In genomic region chr14:102990765-102991164, GRCm38 (mm10) we compare ENCODE assay signal across 29 mouse cellular contexts. TPM values are rescaled to one million over a fixed set of nuclear protein-coding genes. Genes with fewer than 3 reads are reported as not detected.
A peak's percentile ranks its signal among the peaks of the same experiment; 100 is the strongest.
DNase-seq lines count a peak whose midpoint lies in the region; ATAC-seq and TF ChIP-seq lines count a peak whose summit lies in the region.
"Had no signal": no experiment of that assay in that cellular context is flagged by ENCODE, and none has a peak within 500 bp of the region (broad histone marks: within the 10 kb centered on the region; RNA-seq: fewer than 3 reads in every experiment).

No protein-coding gene starts in this region.

- H3K27ac ChIP-seq in forebrain, embryonic 14.5 days (ENCODE audit: low read depth, low read length), result no peak overlapping the region
- H3K27ac ChIP-seq in forebrain, postnatal 0 days (ENCODE audit: low read depth, low read length), result no peak overlapping the region
- no peak overlapping the region for H3K27ac ChIP-seq in liver, postnatal 0 days (ENCODE audit: low read depth)
- H3K27ac ChIP-seq: embryonic facial prominence, embryonic 13.5 days; forebrain, embryonic 15.5 days; heart, adult 2 months; heart, embryonic 13.5 days; hindbrain, embryonic 12.5 days; liver, embryonic 13.5 days; midbrain, embryonic 12.5 days had no signal

- no peak overlapping the region for H3K4me2 ChIP-seq in forebrain, embryonic 14.5 days (ENCODE audit: low read length)
- no peak overlapping the region for H3K4me2 ChIP-seq in forebrain, postnatal 0 days (ENCODE audit: low read depth)
- no peak overlapping the region for H3K4me2 ChIP-seq in liver, postnatal 0 days (ENCODE audit: low read depth, low read length)
- H3K4me2 ChIP-seq: embryonic facial prominence, embryonic 13.5 days; forebrain, embryonic 15.5 days; heart, embryonic 13.5 days; hindbrain, embryonic 12.5 days; liver, embryonic 13.5 days; lung, embryonic 14.5 days; midbrain, embryonic 12.5 days had no signal

- peak; percentile 51 for DNase-seq in adrenal gland, postnatal 14 days
- DNase-seq in adrenal gland, postnatal 4 days (ENCODE audit: low spot score in 2 of 2), result no peak
- peak; percentile 38 for DNase-seq in forebrain, embryonic 14.5 days (ENCODE audit: low spot score)
- DNase-seq in forebrain, postnatal 0 days, result no peak
- peak; percentile 24 for DNase-seq in retina, postnatal 1 day
- DNase-seq in retina, embryonic 14.5 days (ENCODE audit: low spot score), result no peak
- DNase-seq in liver, postnatal 0 days, result no peak
- DNase-seq: cerebellum, adult 18-20 months; cerebellum, postnatal 36 days; embryo, embryonic 11 days; gastrocnemius, postnatal 25 days; heart, adult 2 months; heart, postnatal 14 days; kidney, postnatal 25 days; liver, embryonic 13.5 days; lung, embryonic 14.5 days; right cerebral cortex, postnatal 25 days; thymus, postnatal 4 days had no signal

- no peaks in the 10 kb centered on the region for H3K9me3 ChIP-seq in forebrain, embryonic 14.5 days (replicated peaks; ENCODE audit: control insufficient read depth, low read length)
- H3K9me3 ChIP-seq in forebrain, postnatal 0 days (ENCODE audit: low read length), result no peaks in the 10 kb centered on the region
- no peaks in the 10 kb centered on the region for H3K9me3 ChIP-seq in liver, postnatal 0 days (ENCODE audit: low read length)
- H3K9me3 ChIP-seq: embryonic facial prominence, embryonic 13.5 days; forebrain, embryonic 15.5 days; heart, embryonic 13.5 days; hindbrain, embryonic 12.5 days; liver, embryonic 13.5 days; midbrain, embryonic 12.5 days had no signal

- no peak for TF ChIP-seq EP300 in liver, postnatal 0 days (IDR thresholded peaks at IDR 0.05; ENCODE audit: low read depth)

- peak; percentile 42; the same call in 1 of the 2 replicates for ATAC-seq in forebrain, embryonic 14.5 days
- ATAC-seq in forebrain, postnatal 0 days, result no peak
- ATAC-seq in liver, postnatal 0 days, result no peak
- ATAC-seq: forebrain, embryonic 15.5 days; intestine, postnatal 0 days had no signal

- TF ChIP-seq CTCF in forebrain, postnatal 0 days (IDR thresholded peaks at IDR 0.05; ENCODE audit: low read depth), result no peak
- no peak for TF ChIP-seq CTCF in liver, postnatal 0 days (IDR thresholded peaks at IDR 0.05; ENCODE audit: low read depth)

- H3K4me3 ChIP-seq in forebrain, embryonic 14.5 days (ENCODE audit: low read depth, low read length), result no peak overlapping the region
- H3K4me3 ChIP-seq in forebrain, postnatal 0 days (ENCODE audit: low read depth, low read length), result no peak overlapping the region
- H3K4me3 ChIP-seq in liver, postnatal 0 days (ENCODE audit: low read depth, low read length), result no peak overlapping the region
- H3K4me3 ChIP-seq: embryonic facial prominence, embryonic 13.5 days; erythroblast, embryonic 14.5 days; forebrain, embryonic 15.5 days; heart, adult 2 months; heart, embryonic 13.5 days; hindbrain, embryonic 12.5 days; liver, embryonic 13.5 days; midbrain, embryonic 12.5 days had no signal

- no peaks in the 10 kb centered on the region for H3K36me3 ChIP-seq in forebrain, embryonic 14.5 days (ENCODE audit: control insufficient read depth, insufficient read depth, low read length)
- H3K36me3 ChIP-seq in forebrain, postnatal 0 days (ENCODE audit: insufficient read depth), result no peaks in the 10 kb centered on the region
- H3K36me3 ChIP-seq in liver, postnatal 0 days (replicated peaks; ENCODE audit: insufficient read depth, low read length), result no peaks in the 10 kb centered on the region
- H3K36me3 ChIP-seq: embryonic facial prominence, embryonic 13.5 days; forebrain, embryonic 15.5 days; heart, embryonic 13.5 days; hindbrain, embryonic 12.5 days; liver, embryonic 13.5 days; midbrain, embryonic 12.5 days had no signal

- 34% methylated on average over 3 of the region's 3 CpGs for WGBS in forebrain, embryonic 14.5 days
- WGBS in forebrain, postnatal 0 days, result 24% methylated on average over 3 of the region's 3 CpGs
- WGBS in liver, postnatal 0 days (ENCODE audit: insufficient replicate concordance), result 55% methylated on average over 3 of the region's 3 CpGs

- no peaks in the 10 kb centered on the region for H3K27me3 ChIP-seq in forebrain, embryonic 14.5 days (replicated peaks; ENCODE audit: control insufficient read depth, insufficient read depth, low read length)
- H3K27me3 ChIP-seq in forebrain, postnatal 0 days (ENCODE audit: insufficient read depth, low read length), result no peaks in the 10 kb centered on the region
- no peaks in the 10 kb centered on the region for H3K27me3 ChIP-seq in liver, postnatal 0 days (ENCODE audit: insufficient read depth, low read length)
- H3K27me3 ChIP-seq: forebrain, embryonic 15.5 days; heart, embryonic 13.5 days; hindbrain, embryonic 12.5 days; liver, embryonic 13.5 days; midbrain, embryonic 12.5 days had no signal

- no peak overlapping the region for H3K9ac ChIP-seq in forebrain, embryonic 14.5 days (ENCODE audit: low read length)
- H3K9ac ChIP-seq in forebrain, postnatal 0 days, result no peak overlapping the region
- no peak overlapping the region for H3K9ac ChIP-seq in liver, postnatal 0 days (replicated peaks)
- H3K9ac ChIP-seq: embryonic facial prominence, embryonic 13.5 days; forebrain, embryonic 15.5 days; heart, embryonic 13.5 days; hindbrain, embryonic 12.5 days; liver, embryonic 13.5 days; lung, embryonic 14.5 days; midbrain, embryonic 12.5 days had no signal

- H3K4me1 ChIP-seq in forebrain, embryonic 14.5 days (ENCODE audit: control insufficient read depth, insufficient read depth, low read length), result no peaks in the 10 kb centered on the region
- no peaks in the 10 kb centered on the region for H3K4me1 ChIP-seq in forebrain, postnatal 0 days (ENCODE audit: insufficient read depth)
- H3K4me1 ChIP-seq in liver, postnatal 0 days (ENCODE audit: insufficient read depth), result no peaks in the 10 kb centered on the region
- H3K4me1 ChIP-seq: forebrain, embryonic 15.5 days; hindbrain, embryonic 12.5 days; liver, embryonic 13.5 days; midbrain, embryonic 12.5 days had no signal

RNA-seq across cellular contexts. Expression of gene Kctd12, which starts 8.3 kb away (rescaled TPM):
- total RNA-seq in adrenal gland, postnatal 14 days (2021), result 53.3 and 64.9 TPM in 2 replicates
- total RNA-seq in adrenal gland, postnatal 4 days (2021), result 10 to 100 TPM; 45.2 to 48.6 TPM
- polyA plus RNA-seq in forebrain, embryonic 14.5 days (2014; fragmentation: Nextera tagmentation; extraction: Ambion mirVana), result 10.8 and 12.7 TPM in 2 replicates
- total RNA-seq in forebrain, postnatal 0 days (2014; rRNA removed), result 101 TPM in 2 replicates
- 12.4 and 14.3 TPM in 2 replicates for polyA plus RNA-seq in forebrain, postnatal 0 days (2015; fragmentation: Nextera tagmentation; extraction: Ambion mirVana)
- polyA plus RNA-seq in liver, postnatal 0 days (2015; fragmentation: Nextera tagmentation; extraction: Ambion mirVana), result 2.6 and 3.4 TPM in 2 replicates

RNA-seq across cellular contexts. Expression of gene Acod1, which starts 56.0 kb away (rescaled TPM):
- total RNA-seq in adrenal gland, postnatal 14 days (2021), result not detected in 2 replicates
- total RNA-seq in adrenal gland, postnatal 4 days (2021), result not detected
- not detected in 2 replicates for polyA plus RNA-seq in forebrain, embryonic 14.5 days (2014; fragmentation: Nextera tagmentation; extraction: Ambion mirVana)
- total RNA-seq in forebrain, postnatal 0 days (2014; rRNA removed), result 0.08 TPM in 1 of 2 replicates, not detected in the other
- polyA plus RNA-seq in forebrain, postnatal 0 days (2015; fragmentation: Nextera tagmentation; extraction: Ambion mirVana), result not detected in 2 replicates
- 0.09 TPM in 1 of 2 replicates, not detected in the other for polyA plus RNA-seq in liver, postnatal 0 days (2015; fragmentation: Nextera tagmentation; extraction: Ambion mirVana)
- total RNA-seq: gastrocnemius, postnatal 25 days; heart, adult 2 months; layer of hippocampus, postnatal 36 days; left cerebral cortex, postnatal 14 days had no signal
- polyA plus RNA-seq: embryonic facial prominence, embryonic 13.5 days; erythroblast, embryonic 14.5 days; forebrain, embryonic 15.5 days; heart, embryonic 13.5 days; hindbrain, embryonic 12.5 days; intestine, postnatal 0 days; kidney, embryonic 14.5 days; lung, embryonic 14.5 days; midbrain, embryonic 12.5 days; testis, adult 2 months had no signal

Comparison
In these comparisons a context has a peak if more than half of its experiments do, and no peak if none do; other contexts are left out.
1. DNase-seq: peak in adrenal gland, postnatal 14 days (single experiment), forebrain, embryonic 14.5 days (single experiment) and retina, postnatal 1 day (single experiment); none in adrenal gland, postnatal 4 days (0 of 2), forebrain, postnatal 0 days (single experiment), retina, embryonic 14.5 days (single experiment) and liver, postnatal 0 days (single experiment).